Mouse (Mus musculus) hindbrain, embryonic 11.5 days (tissue): ENCODE data around the gene Bpifb5. TPM values are rescaled to one million over a fixed set of nuclear protein-coding genes. Genes with fewer than 3 reads are reported as not detected.
A peak's percentile ranks its signal among the peaks of the same experiment; 100 is the strongest.

Source experiments
- ATAC-seq: fragments of 200-750 bp; cut with Nextera tagmentation; 2 replicates; pipeline ENCODE4 v1.8.0; 2017; ENCODE audit warnings: mild to moderate bottlenecking, moderate TSS enrichment, moderate library complexity; ENCODE audit not compliant: low FRiP score
- DNase-seq: peaks from one replicate; pipeline ENCODE4 v3.0.0-alpha.2; 2015; ENCODE audit warnings: low spot score
- H3K27ac ChIP-seq: fragments of 300-500 bp; sonication (generic); 2 replicates; pipeline ENCODE4 v1.5.1; 2014; ENCODE audit warnings: mild to moderate bottlenecking, low read depth, low read length
- H3K27me3 ChIP-seq: fragments of 300-500 bp; sonication (generic); 2 replicates; pipeline ENCODE4 v1.6.1; 2014; ENCODE audit warnings: mild to moderate bottlenecking, low read length, moderate library complexity, mixed read lengths; ENCODE audit not compliant: control insufficient read depth, insufficient read depth
- H3K36me3 ChIP-seq: fragments of 300-500 bp; sonication (generic); 2 replicates; pipeline ENCODE4 v1.6.1; 2014; ENCODE audit warnings: mild to moderate bottlenecking, low read length, moderate library complexity, mixed read lengths; ENCODE audit not compliant: control insufficient read depth, insufficient read depth
- H3K4me1 ChIP-seq: fragments of 300-500 bp; sonication (generic); replicated peaks from 2 replicates; pipeline ENCODE4 v1.6.1; 2014; ENCODE audit warnings: low read length, mixed read lengths; ENCODE audit not compliant: control insufficient read depth, insufficient read depth
- H3K4me2 ChIP-seq: fragments of 300-500 bp; sonication (generic); replicated peaks from 2 replicates; pipeline ENCODE4 v1.6.1; 2014; ENCODE audit warnings: mild to moderate bottlenecking, low read depth, low read length
- H3K4me3 ChIP-seq: fragments of 300-500 bp; sonication (generic); 2 replicates; pipeline ENCODE4 v1.5.1; 2014; ENCODE audit warnings: low read depth, low read length
- H3K9ac ChIP-seq: fragments of 300-500 bp; sonication (generic); 2 replicates; pipeline ENCODE4 v1.6.1; 2014; ENCODE audit warnings: low read depth, low read length
- H3K9me3 ChIP-seq: fragments of 300-500 bp; sonication (generic); 2 replicates; pipeline ENCODE4 v1.6.1; 2016; ENCODE audit warnings: low read length; ENCODE audit not compliant: control insufficient read depth
- WGBS: fragments of 180-500 bp; shearing (Covaris S2); extraction: QIAGEN DNeasy Blood & Tissue Kit; methylation state at CpG from one replicate; pipeline ENCODE4 v1.1.7; 2014; 5-methylcytosine and 5-hydroxymethylcytosine counted together
- polyA plus RNA-seq: library from polyadenylated mRNA; unstranded; fragments of >200 nt; fragmentation: Nextera tagmentation; extraction: Ambion mirVana; gene quantifications from 2 replicates; pipeline ENCODE4 v1.2.1, GENCODE M21; 2014

Bpifb5 gene
- polyA plus RNA-seq, 1 experiment from 2014 or later = not detected

DNA sequence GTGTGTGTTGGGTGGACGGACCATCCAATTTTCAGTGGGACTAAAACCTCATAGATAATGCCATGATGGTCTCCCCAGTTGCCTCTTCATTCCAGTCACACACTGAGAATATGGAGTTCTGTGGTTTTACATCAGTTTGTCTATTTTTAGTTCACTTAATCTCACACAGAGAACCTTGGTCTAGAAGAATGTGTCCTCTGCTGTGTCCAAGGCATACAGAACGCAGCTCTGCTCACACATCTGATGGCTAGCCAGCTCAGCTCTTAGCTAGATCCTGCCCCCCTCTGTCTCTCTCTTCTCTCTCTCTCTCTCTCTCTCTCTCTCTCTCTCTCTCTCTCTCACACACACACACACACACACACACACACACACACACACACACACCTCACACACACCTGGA is 31.4 kb upstream of the Bpifb5 start:
- Histone ChIP-seq H3K27ac (no peak overlapping the region), H3K4me1 (no peaks in the 10 kb centered on the region), H3K4me3 (no peak overlapping the region), H3K4me2 (no peak overlapping the region), H3K9me3 (no peaks in the 10 kb centered on the region), H3K27me3 (no peaks in the 10 kb centered on the region), H3K9ac (no peak overlapping the region), H3K36me3 (no peaks in the 10 kb centered on the region)
- ATAC-seq (no peak), DNase-seq (no peak)
- whole genome bisulfite sequencing = 87% methylated on average over 2 of the region's 2 CpGs

- Histone ChIP-seq H3K27me3 (no peaks in the 10 kb centered on the region), H3K9ac (no peak overlapping the region), H3K9me3 (no peaks in the 10 kb centered on the region), H3K4me2 (no peak overlapping the region), H3K4me3 (no peak overlapping the region), H3K4me1 (no peaks in the 10 kb centered on the region), H3K27ac (no peak overlapping the region), H3K36me3 (no peaks in the 10 kb centered on the region)
- ATAC-seq (no peak), DNase-seq (no peak)
- 91% methylated on average over 4 of the region's 4 CpGs for WGBS
These were observed 30.5 kb upstream of the Bpifb5 start for GRCm38 (mm10) chr2:154193071-154193470.

GRCm38 (mm10) chr2:154193994-154194504 is 29.5 kb upstream of the Bpifb5 start:
- H3K4me3 ChIP-seq = no peak overlapping the region
- ATAC-seq (no peak), DNase-seq (no peak)
- H3K27ac ChIP-seq = no peak overlapping the region
- no peaks in the 10 kb centered on the region for H3K27me3 ChIP-seq
- no peaks in the 10 kb centered on the region for H3K4me1 ChIP-seq
- no peaks in the 10 kb centered on the region for H3K36me3 ChIP-seq
- H3K9ac ChIP-seq = no peak overlapping the region
- no peaks in the 10 kb centered on the region for H3K9me3 ChIP-seq
- no peak overlapping the region for H3K4me2 ChIP-seq
- 80% methylated on average over 5 of the region's 5 CpGs for WGBS

- no peak for ATAC-seq
- H3K36me3 ChIP-seq = no peaks in the 10 kb centered on the region
- WGBS = 88% methylated on average over 9 of the region's 9 CpGs
These were observed 26.5 kb upstream of the Bpifb5 start for GRCm38 (mm10) chr2:154197036-154197435.

GRCm38 (mm10) chr2:154204630-154205029 is 18.9 kb upstream of the Bpifb5 start:
- Histone ChIP-seq H3K9ac (no peak overlapping the region), H3K4me2 (no peak overlapping the region), H3K36me3 (no peaks in the 10 kb centered on the region), H3K27me3 (no peaks in the 10 kb centered on the region), H3K27ac (no peak overlapping the region), H3K4me1 (no peaks in the 10 kb centered on the region), H3K9me3 (no peaks in the 10 kb centered on the region), H3K4me3 (no peak overlapping the region)
- ATAC-seq (no peak), DNase-seq (no peak)
- WGBS = 87% methylated on average over 4 of the region's 4 CpGs

More at GRCm38 (mm10) chr2:154197036-154197435, 26.5 kb upstream of the Bpifb5 start:
- Histone ChIP-seq H3K27ac (no peak overlapping the region), H3K9me3 (no peaks in the 10 kb centered on the region), H3K9ac (no peak overlapping the region), H3K27me3 (no peaks in the 10 kb centered on the region), H3K4me3 (no peak overlapping the region), H3K4me2 (no peak overlapping the region), H3K4me1 (no peaks in the 10 kb centered on the region)
- DNase-seq = no peak

- Histone ChIP-seq H3K36me3 (no peaks in the 10 kb centered on the region), H3K27ac (no peak overlapping the region), H3K9ac (no peak overlapping the region), H3K4me3 (no peak overlapping the region), H3K4me1 (no peaks in the 10 kb centered on the region), H3K4me2 (no peak overlapping the region), H3K27me3 (no peaks in the 10 kb centered on the region), H3K9me3 (no peaks in the 10 kb centered on the region)
- ATAC-seq = no peak
- peak; percentile 42 for DNase-seq
- WGBS = 58% methylated on average over 7 of the region's 7 CpGs
These were observed 16.6 kb upstream of the Bpifb5 start for GRCm38 (mm10) chr2:154206908-154207307.

DNA sequence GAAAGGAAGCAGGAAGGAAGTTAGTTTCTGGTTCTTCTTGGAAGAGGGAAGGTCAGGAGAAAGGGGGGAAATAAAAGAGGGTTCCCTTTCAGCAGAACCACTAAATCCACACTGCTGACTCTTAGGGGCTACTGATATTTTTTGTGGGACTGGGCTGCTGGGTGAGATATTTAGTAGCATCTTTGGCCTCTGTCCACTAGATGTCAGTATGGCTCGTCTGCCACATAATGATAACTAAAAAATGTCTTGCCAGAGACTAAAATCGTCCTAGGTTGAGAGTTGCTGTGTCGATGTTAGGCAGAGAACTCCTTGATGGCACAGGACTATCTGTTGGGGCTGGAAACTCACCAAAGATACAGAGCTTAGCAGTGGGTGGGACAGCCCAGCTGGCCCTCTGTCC is 14.4 kb upstream of the Bpifb5 start:
- ATAC-seq = no peak
- Histone ChIP-seq H3K9ac (no peak overlapping the region), H3K27ac (no peak overlapping the region), H3K36me3 (no peaks in the 10 kb centered on the region), H3K4me1 (no peaks in the 10 kb centered on the region), H3K9me3 (no peaks in the 10 kb centered on the region), H3K4me2 (no peak overlapping the region), H3K27me3 (no peaks in the 10 kb centered on the region), H3K4me3 (no peak overlapping the region)
- DNase-seq = peak; percentile 54
- 22% methylated on average over 3 of the region's 3 CpGs for WGBS

DNA sequence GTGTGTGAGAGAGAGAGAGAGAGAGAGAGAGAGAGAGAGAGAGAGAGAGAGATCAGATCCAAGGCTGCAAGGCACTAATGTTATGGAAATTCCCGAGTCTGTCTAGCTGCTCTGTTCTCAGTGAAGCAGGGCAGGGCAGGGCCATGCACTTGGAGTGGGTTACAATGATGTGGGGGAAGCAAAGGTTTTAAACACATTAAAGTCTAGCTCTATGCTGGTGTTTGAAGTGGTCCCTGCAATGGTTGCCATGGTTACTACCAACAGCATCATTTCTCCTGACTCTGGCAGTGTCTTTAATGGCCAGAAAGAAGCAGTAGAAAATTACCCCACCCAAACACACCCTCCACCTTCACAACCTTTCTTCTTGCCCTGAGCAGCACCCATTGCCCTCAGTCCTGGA is 12.4 kb upstream of the Bpifb5 start:
- Histone ChIP-seq H3K4me3 (no peak overlapping the region), H3K36me3 (no peaks in the 10 kb centered on the region), H3K9me3 (no peaks in the 10 kb centered on the region), H3K9ac (no peak overlapping the region), H3K27ac (no peak overlapping the region), H3K4me1 (no peaks in the 10 kb centered on the region), H3K27me3 (no peaks in the 10 kb centered on the region), H3K4me2 (no peak overlapping the region)
- 59% methylated on average over 1 of the region's 1 CpGs for WGBS
- no peak for ATAC-seq
- DNase-seq = no peak

- H3K4me2 ChIP-seq = no peak overlapping the region
- WGBS = 92% methylated on average over 4 of the region's 4 CpGs
- no peaks in the 10 kb centered on the region for H3K27me3 ChIP-seq
- no peak overlapping the region for H3K27ac ChIP-seq
- no peak overlapping the region for H3K9ac ChIP-seq
- no peak for ATAC-seq
- no peaks in the 10 kb centered on the region for H3K9me3 ChIP-seq
- H3K4me3 ChIP-seq = no peak overlapping the region
- no peak for DNase-seq
- H3K4me1 ChIP-seq = no peaks in the 10 kb centered on the region
- no peaks in the 10 kb centered on the region for H3K36me3 ChIP-seq
These were observed 11.7 kb upstream of the Bpifb5 start for GRCm38 (mm10) chr2:154211881-154212280.
